Mouse (Mus musculus) forelimb bud, embryonic 11.5 days (tissue): Measurements from ENCODE around the gene Rad54l2.
A peak's percentile ranks its signal among the peaks of the same experiment; 100 is the strongest.

Source experiments
- DNase-seq: peaks from one replicate; pipeline ENCODE4 v3.0.0-alpha.2; 2012; ENCODE audit warnings: low read depth, low spot score

The Rad54l2 gene

GRCm38 (mm10) chr9:106676571-106676970 is 112.4 kb downstream of the Rad54l2 start:
- DNase-seq = no peak

- no peak for DNase-seq
Measured at GRCm38 (mm10) chr9:106675965-106676364, 113.0 kb downstream of the Rad54l2 start.

GRCm38 (mm10) chr9:106675480-106675879 is 113.5 kb downstream of the Rad54l2 start:
- peak; percentile 79 for DNase-seq

GRCm38 (mm10) chr9:106673860-106674259 is 115.1 kb downstream of the Rad54l2 start:
- no peak for DNase-seq

GRCm38 (mm10) chr9:106664856-106665255 is 124.1 kb downstream of the Rad54l2 start:
- no peak for DNase-seq

GRCm38 (mm10) chr9:106664433-106664832 is 124.6 kb downstream of the Rad54l2 start:
- DNase-seq = no peak

GRCm38 (mm10) chr9:106663200-106663599 is 125.8 kb downstream of the Rad54l2 start:
- DNase-seq = no peak

- DNase-seq = no peak
Measured at GRCm38 (mm10) chr9:106659935-106660334, 129.1 kb downstream of the Rad54l2 start.

GRCm38 (mm10) chr9:106659441-106659840 is 129.6 kb downstream of the Rad54l2 start:
- DNase-seq = no peak

- DNase-seq = no peak
Measured at GRCm38 (mm10) chr9:106657592-106657991, 131.4 kb downstream of the Rad54l2 start.

GRCm38 (mm10) chr9:106656820-106657219 is 132.2 kb downstream of the Rad54l2 start:
- no peak for DNase-seq

GRCm38 (mm10) chr9:106655884-106656720 is 132.9 kb downstream of the Rad54l2 start, which contains the start of gene Grm2:
Grm2 (minus strand) TSS chr9:106656082.
- peak; percentile 77 for DNase-seq

GRCm38 (mm10) chr9:106652720-106653119 is 136.3 kb downstream of the Rad54l2 start:
- no peak for DNase-seq

- DNase-seq = no peak
Measured at GRCm38 (mm10) chr9:106647226-106647625, 141.8 kb downstream of the Rad54l2 start.

- no peak for DNase-seq
Measured at GRCm38 (mm10) chr9:106645684-106646271, 143.2 kb downstream of the Rad54l2 start.

GRCm38 (mm10) chr9:106643787-106644186 is 145.2 kb downstream of the Rad54l2 start:
- peak; percentile 21 for DNase-seq

- peak; percentile 82 for DNase-seq
Measured at GRCm38 (mm10) chr9:106643128-106643527, 145.9 kb downstream of the Rad54l2 start.

- DNase-seq = no peak
Measured at GRCm38 (mm10) chr9:106641346-106641745, 147.6 kb downstream of the Rad54l2 start.

- DNase-seq = no peak
Measured at GRCm38 (mm10) chr9:106638154-106638553, 150.8 kb downstream of the Rad54l2 start.
